Mouse (Mus musculus) stomach, postnatal 0 days (tissue): ENCODE measurements around the gene Nynrin. TPM values are rescaled to one million over a fixed set of nuclear protein-coding genes. Genes with fewer than 3 reads are reported as not detected.
A peak's percentile ranks its signal among the peaks of the same experiment; 100 is the strongest.

Source experiments
- ATAC-seq: fragments of 200-750 bp; cut with Nextera tagmentation; 2 replicates; pipeline ENCODE4 v1.8.0; 2017; ENCODE audit not compliant: low FRiP score, low TSS enrichment
- DNase-seq: peaks from one replicate; pipeline ENCODE4 v3.0.0-alpha.2; 2016; ENCODE audit warnings: low spot score
- H3K27ac ChIP-seq: fragments of 300-500 bp; sonication (generic); replicated peaks from 2 replicates; pipeline ENCODE4 v1.5.1; 2014; ENCODE audit warnings: mild to moderate bottlenecking, control low read depth
- H3K27me3 ChIP-seq: fragments of 300-500 bp; sonication (generic); 2 replicates; pipeline ENCODE4 v1.6.1; 2014; ENCODE audit warnings: low read length; ENCODE audit not compliant: control insufficient read depth, insufficient read depth
- H3K36me3 ChIP-seq: fragments of 300-500 bp; sonication (generic); 2 replicates; pipeline ENCODE4 v1.6.1; 2014; ENCODE audit warnings: low read length, mixed read lengths; ENCODE audit not compliant: control insufficient read depth, insufficient read depth
- H3K4me1 ChIP-seq: fragments of 300-500 bp; sonication (generic); replicated peaks from 2 replicates; pipeline ENCODE4 v1.6.1; 2014; ENCODE audit warnings: antibody characterized with exemption; ENCODE audit not compliant: control insufficient read depth, insufficient read depth
- H3K4me2 ChIP-seq: fragments of 300-500 bp; sonication (generic); replicated peaks from 2 replicates; pipeline ENCODE4 v1.6.1; 2014; ENCODE audit warnings: low read depth, mild to moderate bottlenecking, control low read depth, moderate library complexity
- H3K4me3 ChIP-seq: fragments of 300-500 bp; sonication (generic); 2 replicates; pipeline ENCODE4 v1.5.1; 2014; ENCODE audit warnings: low read depth, low read length, control low read depth
- H3K9ac ChIP-seq: fragments of 300-500 bp; sonication (generic); 2 replicates; pipeline ENCODE4 v1.6.1; 2014; ENCODE audit warnings: mild to moderate bottlenecking, low read length, control low read depth, mixed read lengths
- H3K9me3 ChIP-seq: fragments of 300-500 bp; sonication (generic); 2 replicates; pipeline ENCODE4 v1.6.1; 2016; ENCODE audit warnings: low read length; ENCODE audit not compliant: control insufficient read depth
- CTCF ChIP-seq: IDR thresholded peaks from 2 replicates; pipeline ENCODE4 v1.5.1; 2016; ENCODE audit warnings: antibody characterized with exemption, low read depth, mild to moderate bottlenecking, moderate library complexity
- EP300 ChIP-seq: optimal IDR thresholded peaks from 2 replicates; pipeline ENCODE3; 2016; ENCODE audit warnings: antibody characterized with exemption
- WGBS: fragments of 180-500 bp; shearing (Covaris S2); extraction: QIAGEN DNeasy Blood & Tissue Kit; methylation state at CpG from one replicate; pipeline ENCODE4 v1.1.7; 2014; 5-methylcytosine and 5-hydroxymethylcytosine counted together
- polyA plus RNA-seq: library from polyadenylated mRNA; unstranded; fragments of >200 nt; fragmentation: Nextera tagmentation; extraction: Ambion mirVana; gene quantifications from 2 replicates; pipeline ENCODE4 v1.2.1, GENCODE M21; 2015

Gene Nynrin
- polyA plus RNA-seq, 1 experiment from 2014 or later, result 2.8 TPM

DNA sequence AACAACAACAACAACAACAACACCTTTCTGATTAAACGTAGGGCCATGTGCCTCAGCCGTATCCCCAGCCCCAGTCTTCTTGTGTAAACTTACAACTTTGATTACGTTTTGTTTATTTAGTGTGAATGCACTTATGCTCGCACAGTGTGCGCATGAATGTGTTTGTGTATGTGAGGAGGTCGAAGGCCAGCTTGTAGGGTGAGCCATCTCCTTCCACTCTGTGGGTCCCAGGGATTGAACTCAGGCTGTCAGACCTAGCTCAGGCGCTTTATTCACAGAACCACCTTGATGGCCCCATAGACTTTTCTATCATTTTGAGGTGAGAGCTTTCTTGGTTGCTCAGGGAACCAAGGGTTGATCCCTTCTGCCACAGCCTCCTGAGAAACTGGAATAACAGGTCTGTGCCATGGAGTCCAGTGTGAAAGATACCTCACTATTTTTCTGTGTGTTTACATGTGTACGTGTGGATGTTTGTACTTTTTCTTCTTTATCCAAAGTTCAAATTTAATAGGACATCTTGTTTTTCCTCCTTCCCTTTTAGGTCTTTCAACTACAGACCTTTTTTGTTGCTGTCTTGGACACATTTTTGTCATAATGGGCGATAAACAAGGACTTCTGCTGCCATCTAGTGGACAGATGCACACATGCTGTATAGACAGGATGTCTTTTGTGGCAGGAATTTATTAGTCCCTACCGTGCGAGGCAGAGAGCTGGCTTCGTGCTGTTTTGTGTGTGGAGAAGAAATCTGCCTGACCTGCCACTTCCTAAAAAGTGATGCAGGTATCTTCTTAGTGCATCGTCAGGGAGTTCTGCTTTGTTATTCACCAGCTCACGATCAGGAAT, 64.7 kb downstream of the Nynrin start:
- H3K4me2 ChIP-seq, result no peak overlapping the region
- H3K9ac ChIP-seq, result no peak overlapping the region
- H3K27ac ChIP-seq, result no peak overlapping the region
- 18% methylated on average over 14 of the region's 14 CpGs for WGBS
- H3K9me3 ChIP-seq, result no peaks in the 10 kb centered on the region
- ATAC-seq (peak; percentile 86), DNase-seq (peak; percentile 70)
- H3K4me1 ChIP-seq, result no peaks in the 10 kb centered on the region
- H3K4me3 ChIP-seq, result no peak overlapping the region
- no peaks in the 10 kb centered on the region for H3K36me3 ChIP-seq
- no peaks in the 10 kb centered on the region for H3K27me3 ChIP-seq
- TF ChIP-seq CTCF (peak; percentile 98), EP300 (no peak)

GRCm38 (mm10) chr14:55922475-55923232, 68.8 kb downstream of the Nynrin start:
- ATAC-seq (no peak), DNase-seq (no peak)
- Histone ChIP-seq H3K4me1 (no peaks in the 10 kb centered on the region), H3K27ac (no peak overlapping the region), H3K4me2 (no peak overlapping the region), H3K4me3 (no peak overlapping the region), H3K27me3 (no peaks in the 10 kb centered on the region), H3K9ac (no peak overlapping the region), H3K36me3 (no peaks in the 10 kb centered on the region), H3K9me3 (no peaks in the 10 kb centered on the region)
- WGBS, result 57% methylated on average over 7 of the region's 7 CpGs
- TF ChIP-seq EP300 (no peak), CTCF (no peak)

Other genes with a start within 250 kb of the Nynrin start
- 4.5 TPM in 2 replicates for gene Rec8, start 236.0 kb upstream of the Nynrin start, polyA plus RNA-seq
- 28.8 and 38.3 TPM in 2 replicates for gene Ipo4, start 218.1 kb upstream of the Nynrin start, polyA plus RNA-seq
- gene Gm49378, start 216.1 kb upstream of the Nynrin start, polyA plus RNA-seq, result 1.2 and 1.3 TPM in 2 replicates
- gene Tm9sf1, start 210.2 kb upstream of the Nynrin start, polyA plus RNA-seq, result 71.7 and 75.6 TPM in 2 replicates
- gene Tssk4, start 203.8 kb upstream of the Nynrin start, polyA plus RNA-seq, result 0.46 and 0.57 TPM in 2 replicates
- 46.5 and 50.6 TPM in 2 replicates for gene Mdp1, start 193.5 kb upstream of the Nynrin start, polyA plus RNA-seq
- gene Gmpr2, start 182.1 kb upstream of the Nynrin start, polyA plus RNA-seq, result 24.8 and 26.8 TPM in 2 replicates
- 402 and 425 TPM in 2 replicates for gene Nedd8, start 181.9 kb upstream of the Nynrin start, polyA plus RNA-seq
- 17.5 and 17.8 TPM in 2 replicates for gene Tinf2, start 172.2 kb upstream of the Nynrin start, polyA plus RNA-seq
- gene Tgm1, start 140.1 kb upstream of the Nynrin start, polyA plus RNA-seq, result 79.0 and 80.6 TPM in 2 replicates
- gene Rabggta, start 131.7 kb upstream of the Nynrin start, polyA plus RNA-seq, result 25.7 and 27.3 TPM in 2 replicates
- gene Dhrs1, start 108.3 kb upstream of the Nynrin start, polyA plus RNA-seq, result 92.3 and 99.5 TPM in 2 replicates
- 16.8 and 19.8 TPM in 2 replicates for gene Nop9, start 108.3 kb upstream of the Nynrin start, polyA plus RNA-seq
- gene Cideb, start 95.6 kb upstream of the Nynrin start, polyA plus RNA-seq, result 12.3 and 13.6 TPM in 2 replicates
- gene Ltb4r2, start 92.6 kb upstream of the Nynrin start, polyA plus RNA-seq, result 3.2 and 3.8 TPM in 2 replicates
- 1.8 TPM in 2 replicates for gene Ltb4r1, start 88.0 kb upstream of the Nynrin start, polyA plus RNA-seq
- gene Adcy4, start 69.9 kb upstream of the Nynrin start, polyA plus RNA-seq, result 2.3 and 2.5 TPM in 2 replicates
- 8.7 and 13.2 TPM in 2 replicates for gene Ripk3, start 65.1 kb upstream of the Nynrin start, polyA plus RNA-seq
- gene Nfatc4, start 30.9 kb upstream of the Nynrin start, polyA plus RNA-seq, result 11.2 and 12.5 TPM in 2 replicates
- gene Cbln3, start 30.4 kb downstream of the Nynrin start, polyA plus RNA-seq, result 0.56 and 0.65 TPM in 2 replicates
- gene Khnyn, start 30.9 kb downstream of the Nynrin start, polyA plus RNA-seq, result 6.4 and 7.5 TPM in 2 replicates
- gene Sdr39u1, start 46.3 kb downstream of the Nynrin start, polyA plus RNA-seq, result 48.4 and 52.0 TPM in 2 replicates
- gene Cma1, start 90.7 kb downstream of the Nynrin start, polyA plus RNA-seq, result 15.4 and 17.5 TPM in 2 replicates
- 0.23 TPM in 1 of 2 replicates, not detected in the other for gene Cma2, start 97.0 kb downstream of the Nynrin start, polyA plus RNA-seq
- gene Mcpt1, start 164.0 kb downstream of the Nynrin start, polyA plus RNA-seq, result 0.13 TPM in 1 of 2 replicates, not detected in the other
- not detected in 2 replicates for gene Mcpt9, start 176.5 kb downstream of the Nynrin start, polyA plus RNA-seq
- gene Mcpt2, start 188.0 kb downstream of the Nynrin start, polyA plus RNA-seq, result 1.7 and 1.8 TPM in 2 replicates
- gene Mcpt4, start 208.3 kb downstream of the Nynrin start, polyA plus RNA-seq, result 3.7 TPM in 2 replicates
- 0.16 and 0.30 TPM in 2 replicates for gene Mcpt8, start 231.3 kb downstream of the Nynrin start, polyA plus RNA-seq
- 0.13 and 0.18 TPM in 2 replicates for gene Ctsg, start 248.6 kb downstream of the Nynrin start, polyA plus RNA-seq